Mouse (Mus musculus): Measurements from ENCODE around the gene Pycr1. TPM values are rescaled to one million over a fixed set of nuclear protein-coding genes. Genes with fewer than 3 reads are reported as not detected.

Pycr1 gene
- polyA plus RNA-seq, 1 experiment from 2014 or later = 23.4 TPM

DNA sequence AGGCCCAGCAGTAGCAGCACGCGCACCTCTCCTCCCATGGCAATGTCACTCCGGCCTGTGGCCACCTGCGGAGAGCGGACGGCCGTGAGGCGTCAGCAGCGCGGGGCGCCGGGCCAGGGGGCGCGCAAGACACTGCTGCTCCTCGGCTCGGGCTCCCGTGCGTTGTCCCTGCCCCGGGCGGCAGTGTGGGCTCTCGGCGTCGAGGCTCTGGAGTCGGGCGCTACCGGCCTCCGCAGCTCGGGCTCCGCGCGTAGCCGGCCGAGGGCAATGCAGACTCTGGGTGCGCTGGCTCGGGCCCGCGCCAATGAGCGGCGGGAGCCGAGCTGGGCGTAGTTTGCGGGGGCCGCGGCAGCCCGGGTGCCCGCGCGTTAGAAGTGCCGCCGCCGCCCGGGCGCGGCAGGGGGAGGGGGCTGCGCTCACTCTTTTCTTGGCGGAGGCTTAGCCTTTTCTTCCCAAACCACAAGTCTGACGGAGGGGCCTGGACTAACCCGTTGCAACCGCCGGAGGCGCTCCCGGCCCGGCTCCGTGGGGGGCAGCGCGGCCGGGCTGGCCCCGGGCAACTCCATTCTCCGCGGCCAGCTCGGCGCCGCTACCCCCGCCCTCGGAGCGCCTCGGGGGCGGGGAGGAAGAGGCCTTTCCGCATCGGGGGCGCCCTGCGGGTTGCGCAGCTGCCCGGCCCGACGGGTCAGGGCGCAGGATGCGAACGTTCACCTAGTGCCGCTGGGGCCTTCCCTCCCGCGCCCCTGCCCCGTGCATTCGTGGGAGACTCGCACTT lies 16.9 kb upstream of the Pycr1 start:
- ATAC-seq (ENCODE audit: low read depth) = peak; percentile 73

DNA sequence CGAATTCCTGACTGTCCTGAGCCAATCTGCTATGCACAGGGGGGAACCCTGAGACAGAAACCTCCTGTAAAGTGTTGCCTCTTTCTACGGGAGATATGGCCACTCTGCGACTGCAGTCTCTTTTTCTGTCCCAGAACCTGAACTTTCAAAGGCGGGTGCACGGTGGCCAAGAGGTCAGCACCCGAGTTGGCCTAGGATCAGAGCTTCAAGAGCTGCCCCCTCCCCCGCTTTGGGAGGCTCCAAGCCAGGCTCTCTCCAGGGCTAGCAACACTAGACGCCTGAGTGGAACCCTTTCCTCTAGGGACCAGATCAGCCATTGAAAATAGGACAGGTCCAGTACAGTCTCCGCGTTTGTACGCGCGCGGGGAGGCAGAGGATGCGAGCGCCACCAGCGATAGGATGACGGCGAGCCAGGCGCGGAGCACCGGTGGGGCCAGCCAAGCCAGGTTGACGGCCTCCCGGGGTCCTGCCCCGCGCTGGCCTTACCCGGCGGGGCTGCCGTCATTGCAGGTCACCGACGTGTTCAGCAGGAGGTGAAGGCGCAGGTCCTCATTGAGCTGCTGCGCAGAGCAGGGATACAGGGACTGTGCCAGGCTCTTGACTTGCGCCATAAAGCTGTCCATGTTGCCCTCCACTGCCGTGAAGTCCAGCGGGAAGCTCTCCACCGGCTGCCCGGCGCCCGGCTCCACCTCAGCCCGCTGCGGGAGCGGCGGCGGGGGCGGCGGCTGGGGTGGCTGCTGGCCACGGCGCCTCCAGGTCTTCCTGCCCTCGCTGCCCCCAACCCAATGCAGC lies 16.1 kb upstream of the Pycr1 start:
- Histone ChIP-seq H3K36me3 (ENCODE audit: control insufficient read depth, insufficient read depth, low read length) (no peaks in the 10 kb centered on the region), H3K4me3 (ENCODE audit: low read length) (peak overlapping the region; percentile 52), H3K4me2 (ENCODE audit: low read depth, low read length) (peak overlapping the region; percentile 80), H3K9me3 (ENCODE audit: control insufficient read depth, low read length) (no peaks in the 10 kb centered on the region), H3K27ac (ENCODE audit: low read length) (no peak overlapping the region), H3K27me3 (ENCODE audit: control insufficient read depth, insufficient read depth, low read depth, low read length) (peaks cover 66% of the 10 kb centered on the region), H3K9ac (ENCODE audit: low read length) (peak overlapping the region; percentile 58), H3K4me1 (replicated peaks; ENCODE audit: control insufficient read depth, insufficient read depth, low read length) (peaks cover 17% of the 10 kb centered on the region)
- ATAC-seq (ENCODE audit: low read depth) = no peak
- 3% methylated on average over 50 of the region's 50 CpGs for WGBS

More for the DNA sequence above, 16.9 kb upstream of the Pycr1 start:
- Histone ChIP-seq H3K9me3 (ENCODE audit: control insufficient read depth, low read length) (no peaks in the 10 kb centered on the region), H3K4me2 (ENCODE audit: low read depth, low read length) (peak overlapping the region; percentile 80), H3K4me3 (ENCODE audit: low read length) (peak overlapping the region; percentile 52), H3K27me3 (ENCODE audit: control insufficient read depth, insufficient read depth, low read depth, low read length) (peaks cover 66% of the 10 kb centered on the region), H3K4me1 (replicated peaks; ENCODE audit: control insufficient read depth, insufficient read depth, low read length) (peaks cover 17% of the 10 kb centered on the region), H3K36me3 (ENCODE audit: control insufficient read depth, insufficient read depth, low read length) (no peaks in the 10 kb centered on the region), H3K9ac (ENCODE audit: low read length) (peak overlapping the region; percentile 58), H3K27ac (ENCODE audit: low read length) (no peak overlapping the region)
- WGBS = under 1% methylated on average over 54 of the region's 95 CpGs

DNA sequence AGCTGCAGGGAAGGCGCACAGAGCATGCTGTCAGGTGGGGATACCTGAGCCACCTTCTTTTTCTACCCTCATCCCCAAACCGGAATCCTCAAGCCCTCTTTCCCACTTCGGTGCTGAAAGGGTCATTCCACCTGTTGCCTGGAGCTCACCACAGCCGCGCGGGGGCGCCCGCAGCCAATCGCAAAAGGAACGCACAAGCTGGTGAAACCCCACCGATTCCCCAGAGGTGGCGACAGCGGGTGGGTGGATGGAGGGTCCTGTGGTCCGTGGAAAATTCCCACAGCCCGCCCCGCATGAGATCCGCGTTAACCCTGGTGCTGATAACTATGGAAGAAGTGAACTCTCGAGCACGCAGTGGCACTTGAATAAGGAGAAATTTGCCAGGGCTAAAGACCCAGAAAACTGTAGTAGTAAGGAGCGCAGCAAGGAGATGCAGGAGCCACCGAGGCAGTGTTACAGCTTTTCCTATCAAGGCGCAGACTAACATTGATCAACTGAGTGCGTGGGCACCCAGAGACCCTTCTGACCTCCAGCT lies 15.4 kb upstream of the Pycr1 start:
- 5% methylated on average over 24 of the region's 24 CpGs for WGBS
- ATAC-seq (ENCODE audit: low read depth) = peak; percentile 26; the same call in 1 of the 2 replicates

DNA sequence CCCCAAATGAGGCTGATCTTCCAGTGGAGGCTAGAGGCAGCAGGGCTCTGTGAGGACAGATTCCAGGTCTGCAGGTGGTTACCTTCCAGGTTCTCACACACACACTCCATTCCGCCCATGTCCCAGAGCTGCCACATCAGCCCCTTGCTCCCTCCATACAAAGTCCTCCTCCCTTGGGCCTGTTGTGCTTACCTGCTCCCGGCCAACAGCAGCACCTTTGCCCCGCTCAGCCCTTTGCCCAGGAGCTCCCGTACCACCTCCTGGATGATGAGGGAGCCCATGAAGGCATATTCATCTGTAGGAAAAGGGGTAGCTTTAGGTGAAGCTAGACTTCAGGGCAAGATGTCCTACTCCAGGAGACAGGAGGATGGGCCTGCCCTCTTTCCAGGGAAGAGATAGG lies 13.7 kb upstream of the Pycr1 start:
- WGBS = 74% methylated on average over 4 of the region's 4 CpGs
- Histone ChIP-seq H3K9ac (ENCODE audit: low read length) (no peak overlapping the region), H3K4me2 (ENCODE audit: low read depth, low read length) (no peak overlapping the region), H3K9me3 (ENCODE audit: control insufficient read depth, low read length) (no peaks in the 10 kb centered on the region), H3K36me3 (ENCODE audit: control insufficient read depth, insufficient read depth, low read length) (no peaks in the 10 kb centered on the region), H3K4me3 (ENCODE audit: low read length) (no peak overlapping the region), H3K27ac (ENCODE audit: low read length) (no peak overlapping the region), H3K4me1 (replicated peaks; ENCODE audit: control insufficient read depth, insufficient read depth, low read length) (peaks cover 17% of the 10 kb centered on the region), H3K27me3 (ENCODE audit: control insufficient read depth, insufficient read depth, low read depth, low read length) (peaks cover 55% of the 10 kb centered on the region)
- no peak for ATAC-seq (ENCODE audit: low read depth)

More for the DNA sequence above, 15.4 kb upstream of the Pycr1 start:
- Histone ChIP-seq H3K36me3 (ENCODE audit: control insufficient read depth, insufficient read depth, low read length) (no peaks in the 10 kb centered on the region), H3K4me1 (replicated peaks; ENCODE audit: control insufficient read depth, insufficient read depth, low read length) (peaks cover 17% of the 10 kb centered on the region), H3K4me2 (ENCODE audit: low read depth, low read length) (no peak overlapping the region), H3K4me3 (ENCODE audit: low read length) (no peak overlapping the region), H3K27ac (ENCODE audit: low read length) (no peak overlapping the region), H3K9me3 (ENCODE audit: control insufficient read depth, low read length) (no peaks in the 10 kb centered on the region), H3K9ac (ENCODE audit: low read length) (no peak overlapping the region), H3K27me3 (ENCODE audit: control insufficient read depth, insufficient read depth, low read depth, low read length) (peaks cover 65% of the 10 kb centered on the region)

DNA sequence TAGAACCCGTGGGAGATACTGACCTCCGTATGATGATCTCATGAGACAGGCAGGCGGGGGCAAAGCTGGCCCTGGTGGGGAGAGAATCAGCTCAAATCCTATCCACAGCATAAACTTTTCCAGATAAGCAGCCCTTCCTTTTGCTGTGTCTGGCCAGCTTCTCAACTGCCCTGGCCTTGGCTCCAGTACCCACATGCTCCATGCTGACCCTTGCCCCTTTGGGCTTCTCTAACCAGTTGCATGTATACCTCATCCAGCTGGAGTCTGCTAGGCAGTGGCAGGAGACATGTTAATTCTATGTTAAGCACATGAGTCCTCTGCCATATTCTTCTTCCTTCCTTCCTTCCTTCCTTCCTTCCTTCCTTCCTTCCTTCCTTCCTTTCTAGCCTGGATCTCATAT lies 11.2 kb upstream of the Pycr1 start:
- no peak overlapping the region for H3K4me3 ChIP-seq (ENCODE audit: low read length)
- H3K9me3 ChIP-seq (ENCODE audit: control insufficient read depth, low read length) = no peaks in the 10 kb centered on the region
- H3K9ac ChIP-seq (ENCODE audit: low read length) = no peak overlapping the region
- peaks cover 5% of the 10 kb centered on the region for H3K4me1 ChIP-seq (replicated peaks; ENCODE audit: control insufficient read depth, insufficient read depth, low read length)
- H3K27me3 ChIP-seq (ENCODE audit: control insufficient read depth, insufficient read depth, low read depth, low read length) = peaks cover 30% of the 10 kb centered on the region
- WGBS = 68% methylated on average over 3 of the region's 3 CpGs
- no peak overlapping the region for H3K27ac ChIP-seq (ENCODE audit: low read length)
- H3K4me2 ChIP-seq (ENCODE audit: low read depth, low read length) = no peak overlapping the region
- H3K36me3 ChIP-seq (ENCODE audit: control insufficient read depth, insufficient read depth, low read length) = no peaks in the 10 kb centered on the region
- no peak for ATAC-seq (ENCODE audit: low read depth)

DNA sequence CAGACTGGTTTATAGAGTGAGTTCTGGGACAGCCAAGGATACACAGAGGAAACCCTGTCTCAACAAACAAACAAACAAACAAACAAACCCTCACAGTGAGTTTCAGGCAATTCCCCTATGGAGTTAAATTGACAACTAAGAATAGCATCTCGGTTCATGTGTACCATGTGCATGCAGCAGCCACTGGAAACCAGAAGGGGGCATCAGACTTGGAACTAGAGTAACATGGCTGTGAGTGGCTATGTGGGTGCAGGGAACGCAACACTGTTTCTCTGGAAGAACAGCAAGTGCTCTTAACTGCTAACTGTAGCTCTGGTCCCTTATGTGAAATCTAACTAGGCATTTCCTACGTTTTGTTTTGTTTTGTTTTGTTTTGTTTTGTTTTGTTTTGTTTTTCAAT lies 8.3 kb upstream of the Pycr1 start:
- H3K27ac ChIP-seq (ENCODE audit: low read length) = no peak overlapping the region
- ATAC-seq (ENCODE audit: low read depth) = no peak

DNA sequence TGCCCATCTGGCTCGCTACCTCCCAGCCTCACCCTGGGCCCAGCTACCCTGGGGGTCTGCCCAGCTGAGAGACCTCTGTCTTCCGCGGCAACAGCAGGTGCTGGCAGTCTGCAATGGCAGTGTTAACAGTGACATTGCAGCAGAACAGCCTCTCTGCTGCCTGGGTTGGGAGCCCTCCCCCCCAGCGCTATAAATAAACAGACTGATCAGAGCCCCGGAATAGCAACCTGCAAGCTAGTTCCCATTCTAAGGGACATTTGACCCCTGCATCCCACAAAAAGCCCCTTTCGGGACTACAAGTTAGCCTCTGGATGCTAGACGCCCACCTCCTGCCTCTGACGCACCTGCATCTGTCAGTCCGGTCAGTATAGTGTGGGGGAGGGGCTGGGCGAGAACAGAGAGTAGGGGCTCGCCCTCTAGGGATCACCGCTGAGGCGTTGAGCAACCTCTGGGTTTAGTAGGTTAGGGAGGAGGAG lies 4.5 kb upstream of the Pycr1 start, which contains the start of gene Myadml2:
Myadml2 (minus strand) TSS at position 158 of the 476 bp plus-strand sequence.
- 2% methylated on average over 13 of the region's 13 CpGs for WGBS
- Histone ChIP-seq H3K4me1 (replicated peaks; ENCODE audit: control insufficient read depth, insufficient read depth, low read length) (peaks cover 8% of the 10 kb centered on the region), H3K9me3 (ENCODE audit: control insufficient read depth, low read length) (no peaks in the 10 kb centered on the region), H3K27me3 (ENCODE audit: control insufficient read depth, insufficient read depth, low read depth, low read length) (peaks cover 5% of the 10 kb centered on the region; the same call in 1 of the 2 replicates), H3K36me3 (ENCODE audit: control insufficient read depth, insufficient read depth, low read length) (no peaks in the 10 kb centered on the region), H3K9ac (ENCODE audit: low read length) (peak within 1 kb of the TSS; percentile 55), H3K27ac (ENCODE audit: low read length) (no peak within 1 kb of the TSS), H3K4me2 (ENCODE audit: low read depth, low read length) (peak within 1 kb of the TSS; percentile 44), H3K4me3 (ENCODE audit: low read length) (peak within 1 kb of the TSS; percentile 25)
- ATAC-seq (ENCODE audit: low read depth) = no peak

More for the DNA sequence above, 8.3 kb upstream of the Pycr1 start:
- Histone ChIP-seq H3K36me3 (ENCODE audit: control insufficient read depth, insufficient read depth, low read length) (no peaks in the 10 kb centered on the region), H3K4me1 (replicated peaks; ENCODE audit: control insufficient read depth, insufficient read depth, low read length) (0 out of 2 replicates have a peak, but pooled peaks cover 2% of the 10 kb centered on the region), H3K4me3 (ENCODE audit: low read length) (no peak overlapping the region), H3K4me2 (ENCODE audit: low read depth, low read length) (no peak overlapping the region), H3K9me3 (ENCODE audit: control insufficient read depth, low read length) (no peaks in the 10 kb centered on the region), H3K27me3 (ENCODE audit: control insufficient read depth, insufficient read depth, low read depth, low read length) (peaks cover 8% of the 10 kb centered on the region; the same call in 1 of the 2 replicates), H3K9ac (ENCODE audit: low read length) (no peak overlapping the region)
- WGBS = 55% methylated on average over 3 of the region's 3 CpGs

DNA sequence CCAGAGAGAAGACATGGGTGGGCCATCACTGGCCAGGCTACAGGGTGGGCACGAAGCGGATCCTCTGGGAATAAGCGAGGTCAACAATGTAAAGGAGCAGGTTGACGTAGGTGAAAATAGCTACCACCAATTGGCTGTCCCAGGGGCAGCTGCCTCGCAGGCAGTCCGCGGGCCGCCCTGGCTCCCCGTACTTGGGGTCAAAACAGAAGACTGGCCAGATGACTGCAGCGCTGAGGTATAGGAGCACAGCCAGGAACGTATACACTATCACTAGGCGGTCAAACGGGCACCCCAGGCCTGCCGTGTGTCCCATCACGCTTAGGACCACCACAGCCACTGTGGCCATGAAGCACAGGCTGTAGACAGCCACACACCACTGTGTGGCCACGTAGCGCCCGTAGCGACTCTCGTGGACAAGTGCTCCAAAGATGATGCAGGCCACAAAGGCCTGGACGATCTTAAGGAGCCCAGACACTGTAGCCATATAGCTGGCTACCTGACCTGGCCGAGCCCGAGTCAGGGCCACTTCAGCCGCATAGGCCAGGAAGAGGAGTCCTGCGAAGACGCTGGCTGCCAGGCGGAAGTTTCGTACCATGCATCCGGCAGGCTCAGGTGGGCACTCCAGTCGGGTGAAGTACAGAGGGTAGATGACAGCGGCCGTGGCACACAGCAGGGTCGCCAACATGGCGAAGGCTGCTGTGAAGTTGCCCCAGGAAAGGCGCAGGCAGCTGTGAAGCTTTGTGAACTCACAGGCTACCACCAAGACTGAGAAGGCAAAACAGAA lies 3.7 kb upstream of the Pycr1 start:
- Histone ChIP-seq H3K27me3 (ENCODE audit: control insufficient read depth, insufficient read depth, low read depth, low read length) (peaks cover 5% of the 10 kb centered on the region; the same call in 1 of the 2 replicates), H3K9ac (ENCODE audit: low read length) (peak overlapping the region; percentile 55; the same call in 1 of the 2 replicates), H3K9me3 (ENCODE audit: control insufficient read depth, low read length) (no peaks in the 10 kb centered on the region), H3K4me1 (replicated peaks; ENCODE audit: control insufficient read depth, insufficient read depth, low read length) (peaks cover 12% of the 10 kb centered on the region), H3K4me3 (ENCODE audit: low read length) (peak overlapping the region; percentile 25; the same call in 1 of the 2 replicates), H3K4me2 (ENCODE audit: low read depth, low read length) (peak overlapping the region; percentile 44), H3K36me3 (ENCODE audit: control insufficient read depth, insufficient read depth, low read length) (no peaks in the 10 kb centered on the region), H3K27ac (ENCODE audit: low read length) (no peak overlapping the region)
- no peak for ATAC-seq (ENCODE audit: low read depth)
- WGBS = 71% methylated on average over 35 of the region's 35 CpGs

Data from lung, embryonic 16.5 days (tissue).